Mouse (Mus musculus) lung, postnatal 10 days (tissue): ENCODE measurements around the gene Carns1.

ENCODE experiments used
- DNase-seq: peaks from one replicate; pipeline ENCODE4 v3.0.0; 2021

Carns1 gene

DNA sequence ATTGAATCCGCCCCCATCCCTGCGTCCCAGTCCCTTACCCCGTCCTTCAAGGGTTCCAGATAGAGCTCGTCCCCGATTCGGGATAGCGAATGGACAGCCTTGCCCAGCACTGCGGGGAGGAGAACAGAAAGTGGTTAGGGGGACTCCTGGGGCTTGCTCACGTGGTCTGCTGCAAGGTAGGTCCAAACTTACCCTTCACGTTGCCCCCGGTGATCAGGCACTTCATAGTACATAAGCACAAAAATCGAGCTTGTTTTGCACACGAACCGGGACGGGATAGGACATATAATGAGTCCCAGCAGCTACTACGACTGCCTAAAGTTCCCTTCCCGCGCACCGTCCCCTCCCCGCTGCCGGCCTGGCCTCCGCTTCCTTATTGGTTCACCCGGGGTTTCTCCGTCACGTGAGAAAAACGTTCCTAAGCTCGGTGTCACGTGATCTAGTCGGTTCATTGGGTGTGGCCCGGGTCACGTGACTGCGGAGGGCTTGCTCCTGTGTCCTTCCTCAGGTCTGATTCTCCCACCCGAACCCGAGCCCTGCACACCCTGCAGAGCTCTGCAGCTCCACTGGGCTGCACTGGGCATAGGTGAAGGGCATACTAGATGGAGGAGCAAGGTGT is 26.1 kb upstream of the Carns1 start, which contains the start of gene Rad9a:
TSS of gene Rad9a (minus strand) at position 372 of the 619 bp plus-strand sequence.
- peak; percentile 99 for DNase-seq

DNA sequence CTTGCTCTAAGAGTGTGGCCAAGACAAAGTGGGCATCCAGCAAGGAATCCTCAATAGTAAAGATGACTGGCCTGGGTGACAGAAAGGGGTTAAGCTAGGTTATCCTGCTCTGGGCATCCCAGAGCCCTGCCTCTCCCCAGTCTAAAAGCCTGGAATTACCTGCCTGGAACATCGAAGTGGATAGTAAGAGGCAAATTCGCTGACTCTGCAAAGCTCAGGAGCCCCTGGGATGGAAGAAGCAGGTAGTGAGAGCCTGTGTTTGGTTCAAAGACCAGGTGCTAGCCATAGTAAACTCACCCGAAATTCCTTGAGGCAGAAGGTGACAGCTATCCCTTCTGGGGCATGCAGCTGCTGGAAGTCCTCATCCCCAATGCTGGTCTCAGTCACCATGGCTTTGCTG is 21.9 kb upstream of the Carns1 start:
- no peak for DNase-seq

DNA sequence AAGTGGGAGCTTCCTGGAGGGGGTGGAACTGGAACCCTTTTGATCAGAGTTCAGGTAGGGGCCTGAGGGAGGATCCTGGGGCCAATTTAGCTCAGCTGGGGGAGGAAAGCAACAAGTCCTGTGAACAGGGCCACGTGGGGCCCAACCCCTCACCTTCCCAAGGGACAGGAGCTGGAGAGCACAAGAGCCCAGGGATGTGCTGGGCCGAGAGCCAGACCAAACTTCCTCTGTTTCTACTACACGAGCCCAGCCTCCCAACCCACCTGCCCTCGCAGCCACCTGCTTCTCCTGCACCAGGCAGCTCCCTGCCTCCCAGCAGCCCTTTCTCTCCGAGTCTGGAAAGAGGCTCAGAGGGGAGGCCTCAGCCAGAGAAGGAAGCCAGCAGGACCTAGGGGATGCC is 21.3 kb upstream of the Carns1 start:
- DNase-seq = no peak

DNA sequence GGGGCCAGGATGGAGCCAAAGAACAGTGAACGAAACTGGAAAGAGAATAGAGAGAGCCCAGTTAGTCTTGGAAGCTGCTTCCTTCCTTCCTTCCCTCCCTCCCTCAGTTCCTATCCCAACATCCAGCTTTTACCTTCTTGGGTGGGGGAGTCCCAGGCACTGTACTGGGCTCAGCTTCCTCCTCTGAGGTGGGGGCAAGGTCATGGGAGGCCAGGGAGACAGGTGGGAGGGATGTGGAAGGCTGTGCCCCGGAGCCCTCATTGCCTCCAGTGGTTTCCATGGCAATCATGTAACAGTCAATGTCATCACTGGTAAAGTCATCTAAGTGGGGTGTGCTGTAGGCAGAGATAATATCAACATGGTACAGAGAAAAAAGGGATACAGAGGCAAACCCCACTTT is 20.8 kb upstream of the Carns1 start:
- DNase-seq = no peak

DNA sequence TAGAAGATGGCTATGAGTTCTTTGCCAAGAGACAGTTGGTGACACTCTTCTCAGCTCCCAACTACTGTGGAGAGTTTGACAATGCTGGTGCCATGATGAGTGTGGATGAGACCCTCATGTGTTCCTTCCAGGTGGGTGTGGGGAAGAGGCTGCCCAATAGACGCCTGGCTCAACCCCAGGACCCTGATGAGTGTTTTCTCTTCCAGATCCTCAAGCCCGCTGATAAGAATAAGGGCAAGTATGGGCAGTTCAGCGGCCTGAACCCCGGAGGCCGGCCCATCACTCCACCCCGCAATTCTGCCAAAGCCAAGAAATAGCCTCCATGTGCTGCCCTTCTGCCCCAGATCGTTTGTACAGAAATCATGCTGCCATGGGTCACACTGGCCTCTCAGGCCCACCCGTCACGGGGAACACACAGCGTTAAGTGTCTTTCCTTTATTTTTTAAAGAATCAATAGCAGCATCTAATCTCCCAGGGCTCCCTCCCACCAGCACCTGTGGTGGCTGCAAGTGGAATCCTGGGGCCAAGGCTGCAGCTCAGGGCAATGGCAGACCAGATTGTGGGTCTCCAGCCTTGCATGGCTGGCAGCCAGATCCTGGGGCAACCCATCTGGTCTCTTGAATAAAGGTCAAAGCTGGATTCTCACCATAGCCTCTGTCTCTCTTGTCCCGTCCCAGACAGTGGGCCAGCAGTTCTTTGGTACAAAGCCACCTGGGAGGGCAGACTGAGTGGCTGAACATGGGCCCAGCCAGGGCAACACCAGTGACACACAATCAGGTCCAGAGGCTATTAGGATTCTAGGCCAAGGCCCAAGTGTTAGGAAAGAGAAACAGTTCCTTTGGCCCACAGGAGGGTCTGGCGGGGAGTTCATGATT is 19.7 kb upstream of the Carns1 start:
- DNase-seq = no peak

DNA sequence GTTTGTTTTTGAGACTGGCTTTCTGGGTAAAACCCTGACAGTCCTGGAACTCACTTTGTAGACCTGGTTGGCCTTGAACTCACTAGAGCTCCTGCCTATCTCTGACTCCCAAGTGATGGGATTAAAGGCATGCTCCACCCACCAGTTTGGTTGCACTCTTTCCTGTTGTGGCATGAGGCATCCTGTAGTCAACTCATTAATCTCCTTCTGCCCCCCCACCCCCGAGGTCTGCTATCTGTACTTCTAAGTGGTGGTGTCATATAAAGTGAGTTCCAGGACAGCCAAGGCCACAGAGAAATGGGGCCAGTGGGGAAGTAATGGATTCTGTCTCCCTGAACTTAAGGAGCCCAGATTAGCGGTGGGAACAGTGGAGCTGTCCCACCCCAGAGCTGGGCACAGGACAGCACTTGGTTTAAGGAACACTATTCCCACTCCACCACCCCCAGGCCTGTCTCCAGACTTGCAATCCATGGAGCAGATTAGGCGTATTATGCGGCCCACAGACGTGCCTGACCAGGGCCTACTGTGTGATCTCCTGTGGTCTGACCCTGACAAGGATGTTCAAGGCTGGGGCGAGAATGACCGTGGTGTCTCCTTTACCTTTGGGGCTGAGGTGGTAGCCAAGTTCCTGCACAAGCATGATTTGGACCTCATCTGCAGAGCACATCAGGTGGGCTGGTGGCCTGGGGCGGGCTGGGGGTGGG is 18.9 kb upstream of the Carns1 start:
- no peak for DNase-seq

DNA sequence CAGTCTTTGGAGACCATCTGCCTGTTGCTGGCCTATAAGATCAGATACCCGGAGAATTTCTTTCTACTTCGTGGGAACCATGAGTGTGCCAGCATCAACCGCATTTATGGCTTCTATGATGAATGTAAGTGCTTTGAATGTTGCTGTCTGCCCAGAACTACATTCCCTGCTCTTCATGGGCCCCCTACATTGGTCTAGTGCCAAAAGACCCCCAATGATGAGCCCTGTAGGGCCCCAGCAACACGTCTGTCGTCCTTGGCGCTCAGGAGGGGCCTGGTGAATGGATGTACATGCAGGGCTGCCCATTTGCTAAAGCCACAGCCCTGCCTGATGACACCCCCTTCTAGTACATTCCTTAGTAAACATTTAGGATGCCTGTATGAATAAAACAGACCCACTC is 17.9 kb upstream of the Carns1 start:
- DNase-seq = no peak

DNA sequence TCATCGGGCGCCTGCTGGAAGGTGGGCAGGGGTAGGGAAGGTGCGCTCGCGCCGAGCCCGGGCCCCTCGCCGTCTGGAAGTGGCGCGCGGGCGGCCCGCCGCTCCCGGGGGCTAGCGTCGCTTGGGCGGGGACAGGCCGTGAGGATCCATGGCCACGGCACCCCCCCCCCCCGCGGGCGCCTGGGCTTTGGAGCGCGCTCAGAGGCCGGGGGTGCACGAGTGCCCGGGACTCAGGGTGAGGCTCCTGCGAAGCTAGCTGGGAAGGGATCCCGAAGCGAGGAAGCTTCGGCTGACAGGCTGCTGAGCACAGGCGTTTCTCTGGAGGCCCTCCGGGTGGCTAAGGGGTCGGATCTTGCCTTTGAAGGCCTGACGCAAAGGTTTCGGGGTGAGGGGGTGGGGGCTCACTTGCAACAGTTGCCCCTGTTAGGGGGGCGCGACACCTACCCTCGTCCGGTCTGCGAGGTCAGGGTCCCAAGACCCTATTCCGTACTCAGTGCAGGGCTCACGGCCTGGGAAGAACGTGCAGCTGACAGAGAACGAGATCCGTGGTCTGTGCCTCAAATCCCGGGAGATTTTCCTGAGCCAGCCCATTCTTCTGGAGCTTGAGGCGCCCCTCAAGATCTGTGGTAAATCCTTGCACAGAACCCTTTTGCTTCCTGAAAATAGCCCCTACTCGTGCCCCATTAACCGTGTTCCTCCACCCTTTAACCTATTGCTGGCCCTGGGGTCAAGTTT is 17.1 kb upstream of the Carns1 start:
- no peak for DNase-seq

DNA sequence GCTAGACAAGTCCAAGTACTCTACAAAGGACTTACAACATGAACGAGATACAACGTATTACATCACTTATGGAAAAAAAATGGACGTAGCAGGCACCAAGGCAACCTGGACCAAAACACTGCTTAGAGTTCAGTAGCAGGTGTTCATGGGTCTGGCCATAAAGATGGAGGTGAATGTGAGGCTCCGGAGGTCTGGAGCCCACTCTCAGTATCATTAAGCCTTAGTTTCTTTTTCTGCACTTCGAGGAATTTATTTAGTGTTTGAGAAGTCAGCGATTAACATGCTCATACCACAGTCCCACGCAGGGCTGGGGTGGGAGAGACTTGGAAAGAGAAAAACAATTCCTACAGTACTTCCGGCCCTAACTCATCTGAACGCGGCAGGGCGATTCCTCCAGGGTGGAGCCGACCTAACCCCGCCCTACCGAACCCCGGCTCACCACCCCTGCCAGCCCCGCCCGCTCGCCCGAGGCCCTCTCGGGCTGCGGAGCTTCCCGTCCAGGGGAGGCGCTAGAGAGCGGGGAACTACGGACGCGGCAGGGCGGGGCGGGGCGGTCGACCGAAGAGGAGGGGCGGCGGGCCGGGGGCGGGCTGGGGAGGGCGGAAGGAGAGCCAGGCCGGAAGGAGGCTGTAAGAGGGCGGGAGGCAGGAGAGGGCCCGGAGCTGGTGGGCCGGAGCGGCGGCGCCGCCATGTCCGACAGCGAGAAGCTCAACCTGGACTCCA is 16.4 kb upstream of the Carns1 start, which contains the start of gene Ppp1ca:
TSS of gene Ppp1ca (plus strand) at position 538 of the 723 bp plus-strand sequence.
- peak; percentile 98 for DNase-seq

DNA sequence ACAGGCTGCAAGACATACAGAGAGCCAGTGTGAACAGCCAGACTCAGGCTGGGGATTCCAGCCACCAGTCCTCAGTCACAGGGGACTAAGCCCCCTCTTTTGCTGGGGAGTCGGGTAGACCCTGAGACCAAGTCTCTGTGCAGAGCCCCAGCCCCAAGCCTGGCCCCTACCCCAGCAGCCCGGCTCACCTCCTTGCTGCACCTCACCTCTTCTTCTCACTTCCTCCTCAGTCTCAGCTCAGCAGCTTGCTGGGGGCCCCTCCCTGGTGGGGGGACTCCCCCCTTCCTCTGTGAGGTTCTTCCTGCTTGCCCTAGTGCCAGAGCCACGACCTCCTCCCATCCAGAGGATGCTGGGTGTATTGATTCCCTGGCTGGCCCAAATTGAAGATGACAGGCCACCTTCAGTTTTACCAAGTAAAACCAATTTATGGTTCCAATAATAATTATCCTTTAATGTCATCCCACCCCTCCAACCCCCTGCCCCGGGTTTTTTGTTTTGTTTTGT is 15.6 kb upstream of the Carns1 start, which contains the start of gene Tbc1d10c:
TSS of gene Tbc1d10c (minus strand) at position 454 of the 504 bp plus-strand sequence.
- DNase-seq = peak; percentile 68

DNA sequence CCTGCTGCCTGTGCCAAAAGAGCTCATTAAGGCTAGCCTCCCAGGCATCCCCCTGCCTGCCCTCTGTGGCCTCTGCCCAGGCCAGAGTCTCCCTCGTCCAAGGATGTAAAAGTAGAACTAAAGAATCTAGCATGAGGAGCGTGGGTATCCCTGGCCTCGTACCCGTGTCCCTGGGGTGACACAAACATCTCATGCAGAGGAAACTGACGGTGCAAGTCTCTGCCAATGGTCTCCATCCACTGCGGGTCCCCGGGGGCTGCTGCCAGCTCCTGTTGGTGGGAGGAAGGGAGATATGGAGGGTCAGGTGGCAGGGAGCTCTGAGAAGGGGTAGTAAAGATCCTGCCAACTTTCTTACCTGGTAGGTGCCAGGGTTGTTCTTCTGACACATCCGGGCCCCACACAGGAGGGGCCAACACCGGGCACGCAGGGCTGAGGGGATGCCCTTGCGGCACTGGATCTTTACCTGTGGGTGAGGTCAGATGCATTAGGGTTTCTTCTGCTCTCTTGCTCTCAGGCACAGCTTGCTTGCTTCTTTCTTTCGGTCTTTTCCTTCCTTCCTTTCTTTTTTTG is 13.9 kb upstream of the Carns1 start:
- DNase-seq = no peak

DNA sequence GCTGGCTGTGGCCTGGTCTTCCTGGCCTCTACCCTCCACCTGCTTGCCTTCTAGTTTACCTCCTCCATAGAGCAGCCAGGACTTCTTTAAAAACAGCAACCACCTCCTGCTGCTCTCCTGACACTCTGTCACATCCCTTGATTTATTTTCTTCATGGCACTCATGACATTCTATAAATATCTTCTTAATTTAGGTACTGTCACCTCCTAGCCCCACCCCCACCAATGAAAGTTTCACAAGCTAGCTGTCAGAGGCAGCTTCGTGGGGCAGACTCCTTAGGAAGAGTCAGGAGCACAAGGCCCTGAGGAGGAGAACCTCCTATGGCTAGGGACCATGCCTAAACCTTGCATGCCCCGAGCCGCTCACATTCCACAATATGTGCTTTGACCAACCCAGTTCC is 12.0 kb upstream of the Carns1 start:
- DNase-seq = no peak

DNA sequence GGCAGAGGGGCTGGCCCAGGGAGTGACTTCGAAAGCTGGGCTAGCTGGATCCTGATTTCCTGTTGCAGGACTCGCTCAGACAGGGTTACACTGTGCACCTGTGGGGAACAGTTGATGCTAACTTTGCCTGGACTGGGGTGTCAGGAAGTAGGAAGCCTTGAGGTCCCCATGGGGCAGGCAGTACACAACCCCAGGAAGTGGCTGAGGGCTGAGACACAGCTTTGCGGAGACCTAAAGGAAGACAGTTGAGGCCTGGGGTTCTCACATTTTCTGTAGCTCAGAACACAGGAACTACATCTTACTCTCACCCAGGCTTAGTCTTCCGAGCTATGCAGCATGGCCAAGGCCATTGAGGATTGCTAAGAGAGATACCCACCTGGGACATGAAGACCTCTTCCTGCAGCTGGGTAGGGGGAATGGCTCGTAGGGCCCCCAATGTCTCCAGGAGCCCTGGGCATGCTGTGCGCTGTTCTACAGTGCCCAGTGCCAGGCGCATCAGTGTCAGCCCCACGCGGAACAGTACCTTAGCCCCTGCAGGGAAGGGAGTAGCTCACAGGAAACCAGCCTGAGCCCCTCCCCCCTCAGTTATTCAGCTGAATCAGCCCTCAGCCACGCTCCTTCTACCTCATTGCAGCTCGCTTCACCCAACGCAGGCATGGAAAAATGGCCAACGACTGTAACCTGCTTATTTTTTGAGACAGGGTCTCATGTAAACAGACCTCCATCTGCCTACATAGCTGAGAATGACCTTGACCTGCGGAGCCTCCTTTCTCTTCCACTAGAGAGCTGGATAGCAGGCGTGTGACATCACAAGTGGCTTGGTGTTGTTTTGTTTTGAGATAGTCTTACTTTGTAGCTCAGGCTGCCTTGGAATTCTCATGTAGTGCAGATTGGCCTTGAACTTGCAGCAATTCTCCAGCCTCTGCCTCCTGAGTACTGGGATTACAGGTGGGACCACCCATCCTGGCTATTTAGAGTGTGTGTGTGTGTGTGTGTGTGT is 10.0 kb upstream of the Carns1 start:
- DNase-seq = peak; percentile 56

DNA sequence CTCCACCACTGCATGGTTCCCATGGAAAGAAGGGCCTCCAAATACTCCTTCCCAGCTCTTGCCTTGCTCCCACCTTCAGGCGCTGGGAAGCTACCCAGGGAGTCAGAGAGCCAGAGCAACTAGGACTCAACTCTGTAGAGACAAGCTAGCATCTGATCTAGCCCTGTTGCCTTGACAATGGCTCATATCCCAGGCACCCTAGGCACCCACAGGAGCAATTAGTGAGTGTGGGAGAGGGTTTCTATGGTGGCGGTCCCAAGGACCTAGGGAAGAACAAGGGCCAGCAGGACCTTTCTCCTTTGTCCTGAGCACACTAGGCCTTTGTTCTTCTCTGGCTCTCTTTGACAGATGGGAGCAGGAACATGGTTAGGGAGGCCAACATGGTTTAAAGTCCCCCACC is 8.4 kb upstream of the Carns1 start:
- DNase-seq = no peak

DNA sequence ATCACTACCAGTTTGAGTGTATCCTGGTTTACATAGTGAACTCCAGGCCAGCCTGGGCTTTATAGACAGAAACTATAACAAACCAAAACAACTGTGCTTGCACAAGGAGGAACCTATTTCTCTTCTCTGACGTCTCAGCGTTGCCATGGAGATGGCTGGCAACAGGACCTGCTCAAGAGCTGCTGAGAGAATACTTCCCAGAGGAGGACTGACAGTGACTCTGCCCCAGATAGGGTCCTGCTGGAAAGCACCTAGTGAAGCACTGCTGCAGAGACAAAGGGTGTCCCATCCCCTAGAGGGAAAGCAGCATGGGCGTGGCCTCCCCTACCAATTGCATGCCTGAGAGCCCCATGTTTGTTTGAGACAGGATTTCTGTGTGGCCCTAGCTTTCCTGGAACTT is 6.6 kb upstream of the Carns1 start:
- DNase-seq = peak; percentile 79

DNA sequence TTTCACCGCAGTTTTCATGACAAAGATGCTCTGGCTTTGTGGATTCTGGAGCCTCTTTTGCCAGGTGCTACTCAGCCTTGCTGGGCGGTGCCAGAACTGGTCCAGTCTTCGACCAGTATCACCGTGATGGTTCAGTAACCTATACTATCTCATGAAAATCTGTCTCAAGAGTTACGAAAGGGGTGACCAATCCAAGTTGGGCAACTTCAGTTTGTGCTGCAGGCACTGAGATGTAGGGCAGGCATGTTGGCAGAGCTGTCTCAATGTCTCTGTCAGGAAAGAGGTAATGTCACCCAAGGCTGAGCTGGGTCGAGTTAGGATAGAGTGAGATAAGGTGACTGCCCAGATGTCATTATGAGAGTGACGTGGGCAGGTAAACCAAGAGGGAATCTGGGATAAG is 5.1 kb upstream of the Carns1 start:
- no peak for DNase-seq

DNA sequence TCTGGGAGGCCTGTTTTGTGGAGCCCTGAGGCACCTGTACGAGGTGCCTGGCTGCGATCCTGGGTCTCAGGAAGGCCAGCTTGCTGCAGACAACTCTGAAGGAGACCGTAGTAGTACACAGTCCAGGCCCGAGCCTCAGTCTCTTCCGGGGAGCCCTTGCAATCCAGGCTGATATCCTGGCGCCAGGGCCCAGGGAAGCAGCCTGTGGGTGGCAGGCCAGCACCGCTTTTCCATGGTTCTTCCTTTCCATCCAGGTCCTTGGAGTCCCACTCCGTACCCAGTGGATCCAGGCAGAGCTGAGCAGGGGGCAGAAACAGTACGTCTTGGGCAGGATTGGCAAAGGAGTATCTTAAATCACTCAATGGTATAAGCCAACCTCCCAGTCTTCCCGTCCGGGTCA is 2.4 kb downstream of the Carns1 start:
- DNase-seq = no peak

DNA sequence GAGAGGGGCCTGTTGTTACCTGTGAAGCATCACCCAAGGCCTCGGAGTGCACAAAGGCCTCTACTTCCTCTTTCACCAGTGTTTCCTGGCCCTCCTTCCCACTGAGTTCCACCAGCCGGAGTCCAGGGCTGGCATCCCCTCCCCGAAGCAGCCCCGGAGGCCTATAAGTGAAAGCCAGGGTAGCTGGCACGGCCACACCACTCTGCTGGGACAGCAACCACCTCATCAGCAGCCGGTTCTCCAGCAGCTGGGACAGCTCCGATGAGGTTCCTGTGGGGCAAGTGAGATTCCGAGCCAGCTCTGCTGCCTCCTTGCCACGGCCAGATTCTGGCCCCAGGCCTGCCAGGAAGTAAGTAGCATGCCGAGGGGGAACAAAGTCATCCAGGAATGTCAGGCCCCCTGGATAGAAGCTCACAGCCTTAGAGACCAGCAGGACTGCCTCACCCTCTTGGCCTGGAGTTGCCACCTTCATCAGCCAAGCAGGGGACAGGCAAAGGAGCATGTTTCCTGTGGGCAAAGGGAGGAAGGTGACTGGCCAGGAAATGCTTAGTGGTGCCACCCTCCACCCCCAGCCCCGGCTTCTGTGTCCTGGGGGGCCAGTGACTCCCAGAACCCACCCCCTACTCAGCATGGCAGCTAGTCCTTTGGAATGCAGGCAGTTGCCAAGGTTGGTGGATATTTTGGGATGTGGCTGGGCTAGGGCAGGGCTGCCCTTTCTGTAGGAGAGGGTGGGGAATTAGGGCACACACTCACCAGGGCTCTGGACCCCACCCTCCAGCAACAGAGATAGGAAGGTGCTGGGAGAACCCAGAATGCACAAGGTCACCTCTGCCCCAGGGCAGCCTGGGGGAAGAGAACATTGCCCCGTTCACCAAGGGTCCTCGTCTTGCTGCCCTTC is 3.6 kb downstream of the Carns1 start:
- peak; percentile 62 for DNase-seq

DNA sequence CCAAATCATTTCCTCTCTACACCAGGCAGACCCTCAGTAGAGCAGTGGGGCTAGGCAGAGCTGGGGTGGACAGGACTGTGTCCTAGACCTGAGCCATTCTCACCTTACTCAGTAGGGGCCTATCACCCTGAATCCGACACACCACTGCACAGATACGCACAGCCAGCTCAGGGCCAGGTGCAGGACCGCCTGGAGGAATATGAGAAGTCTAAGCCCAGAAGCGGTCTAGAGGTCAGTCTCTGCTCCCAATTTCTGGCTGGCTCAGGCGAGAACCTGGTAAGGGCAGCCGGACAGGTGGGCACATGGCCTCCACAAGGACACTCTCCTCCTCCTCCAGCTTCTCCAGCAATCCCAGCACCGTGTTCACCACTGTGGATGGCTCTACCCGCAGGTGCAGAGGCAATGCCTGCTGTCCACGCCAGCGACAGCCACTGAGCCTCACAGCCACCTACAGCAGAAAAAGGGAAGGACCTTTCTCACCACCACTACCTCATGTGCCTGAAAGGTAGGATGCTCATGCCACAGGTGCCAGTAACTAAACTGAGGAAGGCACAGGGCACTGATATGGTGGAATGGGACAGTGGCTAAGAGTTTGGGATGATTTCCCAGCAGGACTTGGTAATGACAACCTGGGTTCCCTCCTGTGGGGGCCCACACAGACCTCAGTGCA is 4.4 kb downstream of the Carns1 start:
- DNase-seq = no peak
